Comparison of ENCODE assay signal across 8 mouse cellular contexts in genomic region chr8:105295895-105296573, GRCm38 (mm10). TPM values are rescaled to one million over a fixed set of nuclear protein-coding genes. Genes with fewer than 3 reads are reported as not detected.
DNase-seq lines count a peak whose midpoint lies in the region; ATAC-seq and TF ChIP-seq lines count a peak whose summit lies in the region.

Exoc3l (minus strand) TSS chr8:105296101.

- H3K36me3 ChIP-seq in heart, embryonic 16.5 days (ENCODE audit: control insufficient read depth, insufficient read depth), result peaks cover 17% of the 10 kb centered on the region
- H3K36me3 ChIP-seq in limb, embryonic 15.5 days, result peaks cover 16% of the 10 kb centered on the region
- H3K36me3 ChIP-seq in neural tube, embryonic 14.5 days (ENCODE audit: control insufficient read depth, insufficient read depth, low read length), result peaks cover 11% of the 10 kb centered on the region

- WGBS in heart, embryonic 16.5 days, result 38% methylated on average over 11 of the region's 11 CpGs
- 58% methylated on average over 11 of the region's 11 CpGs for WGBS in limb, embryonic 15.5 days
- WGBS in neural tube, embryonic 14.5 days, result 62% methylated on average over 11 of the region's 11 CpGs

- no peak for TF ChIP-seq CTCF in gastrocnemius, adult 2 months (IDR thresholded peaks at IDR 0.05)

- peak within 1 kb of the TSS; percentile 91 for H3K27ac ChIP-seq in gastrocnemius, adult 2 months
- H3K27ac ChIP-seq in heart, embryonic 16.5 days (ENCODE audit: low read length), result peak within 1 kb of the TSS; percentile 79
- no peak within 1 kb of the TSS for H3K27ac ChIP-seq in limb, embryonic 15.5 days
- no peak within 1 kb of the TSS for H3K27ac ChIP-seq in neural tube, embryonic 14.5 days (ENCODE audit: low read depth, low read length)

- intact Hi-C loops in gastrocnemius, adult 2 months (cut with DNase I), result no loop called here

- H3K4me2 ChIP-seq in heart, embryonic 16.5 days (ENCODE audit: low read depth, low read length), result peak within 1 kb of the TSS; percentile 98
- peak within 1 kb of the TSS; percentile 84 for H3K4me2 ChIP-seq in limb, embryonic 15.5 days
- peak within 1 kb of the TSS; percentile 98 for H3K4me2 ChIP-seq in neural tube, embryonic 14.5 days (ENCODE audit: low read depth, low read length)

- peaks cover 19% of the 10 kb centered on the region for H3K4me1 ChIP-seq in heart, embryonic 16.5 days (ENCODE audit: control insufficient read depth, insufficient read depth, low read length)
- H3K4me1 ChIP-seq in limb, embryonic 15.5 days, result peaks cover 23% of the 10 kb centered on the region
- H3K4me1 ChIP-seq in neural tube, embryonic 14.5 days (ENCODE audit: control insufficient read depth, insufficient read depth, low read length), result peaks cover 11% of the 10 kb centered on the region

- peak within 1 kb of the TSS; percentile 92 for H3K9ac ChIP-seq in heart, embryonic 16.5 days (ENCODE audit: low read length)
- H3K9ac ChIP-seq in limb, embryonic 15.5 days, result no peak within 1 kb of the TSS
- H3K9ac ChIP-seq in neural tube, embryonic 14.5 days (replicated peaks; ENCODE audit: low read depth, low read length), result no peak within 1 kb of the TSS

- no peaks in the 10 kb centered on the region for H3K27me3 ChIP-seq in heart, embryonic 16.5 days (ENCODE audit: control insufficient read depth, insufficient read depth, low read length)
- H3K27me3 ChIP-seq in limb, embryonic 15.5 days, result peaks cover 8% of the 10 kb centered on the region; the same call in 1 of the 2 replicates
- no peaks in the 10 kb centered on the region for H3K27me3 ChIP-seq in neural tube, embryonic 14.5 days (ENCODE audit: control insufficient read depth, insufficient read depth, low read length)

- DNase-seq in gastrocnemius, adult 2 months, result no peak
- no peak for DNase-seq in gastrocnemius, adult 8-10 months (ENCODE audit: low spot score in 2 of 2)
- peak; percentile 70 for DNase-seq in adrenal gland, postnatal 10 days
- DNase-seq in cerebellum, postnatal 36 days, result no peak

- peak within 1 kb of the TSS; percentile 99 for H3K4me3 ChIP-seq in gastrocnemius, adult 2 months
- peak within 1 kb of the TSS; percentile 89 for H3K4me3 ChIP-seq in heart, embryonic 16.5 days (ENCODE audit: low read length)
- peak within 1 kb of the TSS; percentile 96; the same call in 1 of the 2 replicates for H3K4me3 ChIP-seq in limb, embryonic 15.5 days
- H3K4me3 ChIP-seq in neural tube, embryonic 14.5 days (ENCODE audit: low read depth, low read length), result no peak within 1 kb of the TSS; the same call in 1 of the 2 replicates

- no peak for ATAC-seq in heart, embryonic 16.5 days (replicated peaks; ENCODE audit: extremely low read depth, insufficient read depth, low FRiP score)
- no peak for ATAC-seq in limb, embryonic 15.5 days (ENCODE audit: insufficient number of reproducible peaks, low FRiP score, low TSS enrichment, low read depth)
- no peak for ATAC-seq in neural tube, embryonic 14.5 days (ENCODE audit: low read depth)
- no peak for ATAC-seq in CD4-positive, CD25-positive, alpha-beta regulatory T cell, adult 4 months

- H3K9me3 ChIP-seq in heart, embryonic 16.5 days (replicated peaks; ENCODE audit: control insufficient read depth, low read length), result no peaks in the 10 kb centered on the region
- H3K9me3 ChIP-seq in limb, embryonic 15.5 days, result no peaks in the 10 kb centered on the region
- no peaks in the 10 kb centered on the region for H3K9me3 ChIP-seq in neural tube, embryonic 14.5 days (ENCODE audit: control insufficient read depth, low read length)

RNA-seq across cellular contexts. Expression of gene Exoc3l, which starts in this region (rescaled TPM):
- 1 to 10 TPM in 1 of 2 experiments, under 1 TPM in 1; 0.84 to 2.3 TPM for total RNA-seq in gastrocnemius, adult 2 months (2021)
- total RNA-seq in gastrocnemius, adult 8-10 months (2022), result 1 to 10 TPM in 2 of 4 experiments, under 1 TPM in 2; 0.94 to 2.5 (median 1.4) TPM
- 10 to 100 TPM; 14.2 to 22.8 TPM for total RNA-seq in adrenal gland, postnatal 10 days (2021)
- polyA plus RNA-seq in heart, embryonic 16.5 days (2015; fragmentation: Nextera tagmentation; extraction: Ambion mirVana), result 14.6 and 14.9 TPM in 2 replicates
- polyA plus RNA-seq in limb, embryonic 15.5 days (2015; fragmentation: Nextera tagmentation; extraction: Ambion mirVana), result 9.0 and 10.6 TPM in 2 replicates
- polyA plus RNA-seq in neural tube, embryonic 14.5 days (2014; fragmentation: Nextera tagmentation; extraction: Ambion mirVana), result 8.0 and 12.5 TPM in 2 replicates
- polyA plus RNA-seq in CD4-positive, CD25-positive, alpha-beta regulatory T cell, adult 4 months (2017; shearing (Covaris generic)), result 1 to 10 TPM in 1 of 2 experiments, not detected in 1; 1.1 TPM

Comparison
In these comparisons a context has a peak if more than half of its experiments do, and no peak if none do; other contexts are left out.
1. RNA of gene Exoc3l (total RNA-seq): 14.2 to 22.8 TPM in adrenal gland, postnatal 10 days; 0.84 to 2.3 TPM in gastrocnemius, adult 2 months and 0.94 to 2.5 TPM in gastrocnemius, adult 8-10 months; every median in the first group is over 4 times any median in the second.
2. H3K27ac ChIP-seq: peak in gastrocnemius, adult 2 months (single experiment) and heart, embryonic 16.5 days (single experiment); none in limb, embryonic 15.5 days (single experiment) and neural tube, embryonic 14.5 days (single experiment).
3. Peak in every context shown above with its lines, with median percentiles within 50 percentile points of each other: H3K4me2 ChIP-seq.